Mouse (Mus musculus) ES-E14 (cell line): ENCODE results near the gene Hist1h3i.
"Not testable (repeated sequence)": the region's sequence is repeated elsewhere in the genome, so short reads cannot be mapped to it uniquely, and the experiment has no call there.

Experiments
- ZC3H11A ChIP-seq: IDR thresholded peaks from 2 replicates; pipeline ENCODE4 v1.6.1; 2012; ENCODE audit warnings: low read depth, mild to moderate bottlenecking, inconsistent platforms, low read length, borderline replicate concordance
- ZNF384 ChIP-seq: IDR thresholded peaks from 2 replicates; pipeline ENCODE4 v1.6.1; 2012; ENCODE audit warnings: low read depth, low read length, inconsistent platforms

GRCm38 (mm10) chr13:21754294-21755001 is 28.7 kb downstream of the Hist1h3i start:
- TF ChIP-seq ZC3H11A, ZNF384: not testable (repeated sequence)
